In genomic region chr6:50664193-50664592, GRCm38 (mm10) we compare ENCODE assay signal across 32 mouse cellular contexts. TPM values are rescaled to one million over a fixed set of nuclear protein-coding genes. Genes with fewer than 3 reads are reported as not detected.
"Had no signal": no experiment of that assay in that cellular context is flagged by ENCODE, and none has a peak within 500 bp of the region (broad histone marks: within the 10 kb centered on the region; RNA-seq: fewer than 3 reads in every experiment).

No protein-coding gene starts in this region.

- H3K9ac ChIP-seq: limb, embryonic 13.5 days; liver, embryonic 12.5 days; liver, embryonic 15.5 days; lung, embryonic 15.5 days; midbrain, embryonic 13.5 days; neural tube, embryonic 13.5 days had no signal

- H3K27me3 ChIP-seq: liver, embryonic 12.5 days; liver, embryonic 15.5 days; lung, embryonic 15.5 days; midbrain, embryonic 13.5 days; neural tube, embryonic 13.5 days had no signal

- H3K4me2 ChIP-seq: liver, embryonic 12.5 days; liver, embryonic 15.5 days; lung, embryonic 15.5 days; midbrain, embryonic 13.5 days; neural tube, embryonic 13.5 days had no signal

- H3K9me3 ChIP-seq: limb, embryonic 10.5 days; limb, embryonic 13.5 days; liver, embryonic 12.5 days; liver, embryonic 15.5 days; lung, embryonic 15.5 days; megakaryocyte, embryonic 14.5 days; midbrain, embryonic 10.5 days; midbrain, embryonic 13.5 days; neural tube, embryonic 13.5 days had no signal

- H3K36me3 ChIP-seq: limb, embryonic 10.5 days; limb, embryonic 13.5 days; liver, embryonic 12.5 days; liver, embryonic 15.5 days; lung, embryonic 15.5 days; midbrain, embryonic 10.5 days; midbrain, embryonic 13.5 days; neural tube, embryonic 13.5 days had no signal

- H3K4me1 ChIP-seq: liver, embryonic 12.5 days; liver, embryonic 15.5 days; megakaryocyte, embryonic 14.5 days; midbrain, embryonic 10.5 days; midbrain, embryonic 13.5 days had no signal

- DNase-seq: kidney, adult 8-10 months; kidney, postnatal 10 days; kidney, postnatal 4 days; liver; lung, adult 18-20 months; lung, postnatal 10 days; lung, postnatal 36 days; retina, postnatal 1 day; right cerebral cortex, postnatal 25 days; thymus, adult 2 months; thymus, postnatal 14 days; thymus, postnatal 4 days had no signal

- ATAC-seq: liver, embryonic 12.5 days; midbrain, embryonic 13.5 days; midbrain, embryonic 16.5 days had no signal

- H3K27ac ChIP-seq: limb, embryonic 10.5 days; liver, embryonic 12.5 days; liver, embryonic 15.5 days; lung, embryonic 15.5 days; midbrain, embryonic 10.5 days; midbrain, embryonic 13.5 days; neural tube, embryonic 13.5 days had no signal

- H3K4me3 ChIP-seq: limb, embryonic 10.5 days; limb, embryonic 13.5 days; liver, embryonic 12.5 days; liver, embryonic 15.5 days; lung, embryonic 15.5 days; megakaryocyte, embryonic 14.5 days; midbrain, embryonic 10.5 days; midbrain, embryonic 13.5 days; myocyte; neural tube, embryonic 13.5 days had no signal

RNA-seq across cellular contexts. Expression of gene Npvf, which starts 10.0 kb away (rescaled TPM):
- total RNA-seq: layer of hippocampus, adult 18-20 months; layer of hippocampus, postnatal 14 days; left cerebral cortex, adult 8-10 months; left cerebral cortex, postnatal 14 days; monocyte, adult 5-6 weeks; neutrophil, adult 5-6 weeks had no signal
- polyA plus RNA-seq: intestine, embryonic 14.5 days; limb, embryonic 10.5 days; liver, embryonic 12.5 days; liver, embryonic 15.5 days; lung, embryonic 15.5 days; midbrain, embryonic 10.5 days; midbrain, embryonic 13.5 days; myocyte; neural tube, embryonic 13.5 days; small intestine, adult 2 months; spleen, adult 2 months; thymus, adult 2 months had no signal
